Mouse (Mus musculus) lung, postnatal 0 days (tissue): ENCODE measurements at regions not wholly inside any gene's neighbourhood (a gene's known extent, or its start where the extent isn't known, plus 50 kb on each side); places are given as distances from the start of the nearest gene placed in this dataset.

Source experiments
- CTCF ChIP-seq: IDR thresholded peaks from 2 replicates; pipeline ENCODE4 v1.5.1; 2016; ENCODE audit warnings: antibody characterized with exemption, mild to moderate bottlenecking
- EP300 ChIP-seq: IDR thresholded peaks from 2 replicates; pipeline ENCODE4 v1.6.1; 2016; ENCODE audit warnings: antibody characterized with exemption, mild to moderate bottlenecking, control low read depth

GRCm38 (mm10) chr3:155370716-155371115, 277.5 kb downstream of the Lrriq3 start:
- TF ChIP-seq EP300 (no peak), CTCF (no peak)
